Mouse (Mus musculus): ENCODE results near the gene Hopx.

GRCm38 (mm10) chr5:77129907-77130306 is 15.0 kb upstream of the Hopx start:
- no peak for TF ChIP-seq CTCF (IDR thresholded peaks at IDR 0.05; ENCODE audit: borderline replicate concordance, insufficient read depth, low read length)
- no peak for TF ChIP-seq POLR2A (IDR thresholded peaks at IDR 0.05; ENCODE audit: low read depth, low read length)

Data from embryonic fibroblast, embryonic 13.5 days (primary cell).